Mouse (Mus musculus): Measurements from ENCODE around the gene Trim28. TPM values are rescaled to one million over a fixed set of nuclear protein-coding genes. Genes with fewer than 3 reads are reported as not detected.
A peak's percentile ranks its signal among the peaks of the same experiment; 100 is the strongest.

Trim28 gene
- total RNA-seq, 2 experiments from 2014 or later: 238 to 253 TPM

DNA sequence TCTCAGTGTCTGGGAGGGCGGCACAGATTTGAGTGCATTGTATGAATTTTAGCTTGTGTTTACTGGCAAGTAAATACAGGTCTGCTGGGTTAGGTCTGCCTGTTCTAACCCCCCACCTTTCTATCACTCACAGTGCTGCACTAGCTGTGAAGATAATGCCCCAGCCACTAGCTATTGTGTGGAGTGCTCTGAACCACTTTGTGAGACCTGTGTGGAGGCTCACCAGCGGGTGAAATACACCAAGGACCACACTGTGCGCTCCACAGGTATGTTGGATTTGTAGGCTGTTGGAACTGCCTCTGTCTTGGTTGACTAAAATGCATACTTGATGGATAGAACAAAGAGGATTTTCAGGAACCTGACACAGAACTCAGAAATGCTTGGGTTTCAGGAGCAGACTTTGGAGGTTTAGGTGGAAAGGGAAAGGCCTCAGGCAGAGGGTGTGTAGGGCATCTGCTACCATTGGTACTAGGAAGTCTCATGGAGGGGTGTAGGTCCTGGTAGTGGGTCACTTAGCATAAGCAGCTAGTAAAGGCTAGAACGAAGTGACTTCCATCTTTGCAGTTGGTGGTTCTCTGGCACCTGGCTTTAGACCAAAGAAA, 26.7 kb downstream of the Trim28 start:
- TF ChIP-seq CTCF (conservative IDR thresholded peaks at IDR 0.05): no peak
- peak overlapping the region; percentile 93 for H3K4me3 ChIP-seq
- DNase-seq (ENCODE audit: low spot score in 2 of 2): no peak
- peak overlapping the region; percentile 98 for H3K27ac ChIP-seq

- Histone ChIP-seq H3K27ac (no peak overlapping the region), H3K4me3 (no peak overlapping the region)
- no peak for TF ChIP-seq CTCF (conservative IDR thresholded peaks at IDR 0.05)
- no peak for DNase-seq (ENCODE audit: low spot score in 2 of 2)
Measured at GRCm38 (mm10) chr7:13028986-13029385, 30.1 kb downstream of the Trim28 start.

DNA sequence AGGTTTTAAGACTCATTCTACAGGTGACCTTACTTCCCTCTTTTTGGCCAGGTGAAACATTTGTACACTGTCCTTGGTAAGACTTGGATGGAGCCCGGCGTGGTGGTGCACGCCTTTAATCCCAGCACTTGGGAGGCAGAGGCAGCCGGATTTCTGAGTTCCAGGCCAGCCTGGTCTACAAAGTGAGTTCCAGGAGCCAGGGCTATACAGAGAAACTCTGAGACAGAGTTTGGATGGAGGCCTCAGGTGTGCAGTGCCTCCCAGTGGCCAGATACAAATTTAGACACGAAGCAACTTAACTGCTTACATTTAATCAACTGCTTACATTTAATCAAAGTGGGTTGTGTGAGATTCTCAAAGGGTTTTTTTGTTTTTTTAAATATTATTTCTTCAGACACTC, 32.2 kb downstream of the Trim28 start:
- peak; percentile 72 for TF ChIP-seq CTCF (conservative IDR thresholded peaks at IDR 0.05)
- no peak overlapping the region for H3K4me3 ChIP-seq
- H3K27ac ChIP-seq: no peak overlapping the region
- no peak for DNase-seq (ENCODE audit: low spot score in 2 of 2)

GRCm38 (mm10) chr7:13031983-13032382, 33.1 kb downstream of the Trim28 start:
- Histone ChIP-seq H3K4me3 (no peak overlapping the region), H3K27ac (no peak overlapping the region)
- DNase-seq (ENCODE audit: low spot score in 2 of 2): no peak
- no peak for TF ChIP-seq CTCF (conservative IDR thresholded peaks at IDR 0.05)

DNA sequence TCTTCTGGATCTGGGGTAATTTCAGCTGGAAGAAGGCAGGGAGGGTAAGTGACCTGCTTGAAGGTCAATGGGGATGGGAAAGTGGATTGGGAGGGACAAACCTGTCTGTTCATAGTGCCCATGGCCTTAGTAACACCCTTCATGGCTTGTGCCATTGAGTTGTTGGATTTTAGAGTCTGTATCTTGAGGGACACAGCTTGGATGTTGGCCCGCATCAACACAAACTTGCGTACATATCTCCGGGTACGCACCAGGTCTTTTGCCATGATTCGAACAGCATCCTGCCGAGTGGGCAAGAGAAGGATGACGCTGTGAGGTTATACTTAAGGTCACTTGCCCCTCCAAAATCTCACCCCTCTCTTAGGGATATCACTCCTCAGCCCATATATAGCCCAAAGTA, 33.6 kb downstream of the Trim28 start:
- no peak for DNase-seq (ENCODE audit: low spot score in 2 of 2)
- no peak overlapping the region for H3K27ac ChIP-seq
- TF ChIP-seq CTCF (conservative IDR thresholded peaks at IDR 0.05): no peak

GRCm38 (mm10) chr7:13033451-13034147, 34.7 kb downstream of the Trim28 start:
- no peak for DNase-seq (ENCODE audit: low spot score in 2 of 2)
- Histone ChIP-seq H3K27ac (peak overlapping the region; percentile 91), H3K4me3 (peak overlapping the region; percentile 70)
- no peak for TF ChIP-seq CTCF (conservative IDR thresholded peaks at IDR 0.05)

More for the DNA sequence above, 33.6 kb downstream of the Trim28 start:
- no peak overlapping the region for H3K4me3 ChIP-seq

DNA sequence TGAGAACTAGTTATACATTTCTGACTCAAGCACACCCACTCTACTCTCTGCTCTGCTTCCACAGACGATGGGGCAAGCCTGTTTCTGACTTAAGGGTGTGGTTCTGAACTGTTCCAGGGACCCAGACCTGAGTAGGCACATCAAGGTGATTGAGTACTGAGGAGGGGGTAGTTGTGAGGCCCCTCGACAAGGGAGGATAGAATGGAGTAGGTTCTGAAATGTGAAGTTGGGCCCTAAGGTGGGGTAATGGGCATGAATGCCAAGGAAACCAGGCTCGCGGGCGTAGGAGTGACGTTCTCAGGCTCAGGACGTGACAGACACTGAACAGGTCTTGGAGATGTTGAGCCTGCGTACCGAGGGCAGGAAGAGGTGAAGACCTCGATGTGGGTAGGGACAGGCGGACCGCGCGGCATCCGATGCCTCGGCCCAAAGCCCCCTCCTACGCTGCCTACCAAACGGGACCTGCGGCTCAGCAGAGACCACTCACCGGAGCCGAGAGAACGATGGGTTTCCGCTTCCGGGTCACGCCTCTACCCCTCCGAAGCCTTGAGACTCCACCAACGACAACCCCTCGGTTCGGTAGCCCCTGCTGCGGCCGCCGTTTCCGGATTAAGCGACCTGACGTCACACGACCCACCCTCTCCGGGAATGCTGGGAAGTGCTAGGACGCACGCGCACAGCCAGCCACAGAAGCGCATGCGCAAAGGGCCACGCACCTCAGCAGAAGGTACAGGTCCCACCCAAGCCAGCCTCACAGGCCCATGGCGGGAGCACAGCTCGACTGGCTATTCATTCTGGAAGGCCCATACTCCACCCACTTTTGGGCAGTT, 35.4 kb downstream of the Trim28 start, which contains the start of gene Chmp2a:
Gene Chmp2a, minus strand, starts transcription at position 660 of the 830 bp plus-strand sequence.
- TF ChIP-seq CTCF (conservative IDR thresholded peaks at IDR 0.05): no peak
- DNase-seq (ENCODE audit: low spot score in 2 of 2): peak; percentile 99
- peak within 1 kb of the TSS; percentile 91 for H3K27ac ChIP-seq
- H3K4me3 ChIP-seq: peak within 1 kb of the TSS; percentile 70

- DNase-seq (ENCODE audit: low spot score in 2 of 2): no peak
- no peak for TF ChIP-seq CTCF (conservative IDR thresholded peaks at IDR 0.05)
- peak overlapping the region; percentile 70 for H3K4me3 ChIP-seq
- H3K27ac ChIP-seq: peak overlapping the region; percentile 91
Measured at GRCm38 (mm10) chr7:13035211-13035855, 36.4 kb downstream of the Trim28 start.

- no peak for DNase-seq (ENCODE audit: low spot score in 2 of 2)
- Histone ChIP-seq H3K27ac (peak overlapping the region; percentile 99), H3K4me3 (peak overlapping the region; percentile 69)
- TF ChIP-seq CTCF (conservative IDR thresholded peaks at IDR 0.05): no peak
Measured at GRCm38 (mm10) chr7:13036806-13037205, 37.9 kb downstream of the Trim28 start.

- no peak for DNase-seq (ENCODE audit: low spot score in 2 of 2)
- TF ChIP-seq CTCF (conservative IDR thresholded peaks at IDR 0.05): no peak
- peak overlapping the region; percentile 99 for H3K27ac ChIP-seq
- peak overlapping the region; percentile 69 for H3K4me3 ChIP-seq
Measured at GRCm38 (mm10) chr7:13037366-13037765, 38.5 kb downstream of the Trim28 start.

GRCm38 (mm10) chr7:13037901-13038555, 39.1 kb downstream of the Trim28 start, which contains the start of gene Ube2m:
Ube2m (minus strand) TSS chr7:13038275.
- no peak for TF ChIP-seq CTCF (conservative IDR thresholded peaks at IDR 0.05)
- Histone ChIP-seq H3K4me3 (peak within 1 kb of the TSS; percentile 69), H3K27ac (peak within 1 kb of the TSS; percentile 99)
- peak; percentile 100 for DNase-seq (ENCODE audit: low spot score in 2 of 2)

- no peak for TF ChIP-seq CTCF (conservative IDR thresholded peaks at IDR 0.05)
- Histone ChIP-seq H3K4me3 (peak overlapping the region; percentile 69), H3K27ac (peak overlapping the region; percentile 99)
- no peak for DNase-seq (ENCODE audit: low spot score in 2 of 2)
Measured at GRCm38 (mm10) chr7:13038621-13039169, 39.8 kb downstream of the Trim28 start.
